In the genomic region with DNA sequence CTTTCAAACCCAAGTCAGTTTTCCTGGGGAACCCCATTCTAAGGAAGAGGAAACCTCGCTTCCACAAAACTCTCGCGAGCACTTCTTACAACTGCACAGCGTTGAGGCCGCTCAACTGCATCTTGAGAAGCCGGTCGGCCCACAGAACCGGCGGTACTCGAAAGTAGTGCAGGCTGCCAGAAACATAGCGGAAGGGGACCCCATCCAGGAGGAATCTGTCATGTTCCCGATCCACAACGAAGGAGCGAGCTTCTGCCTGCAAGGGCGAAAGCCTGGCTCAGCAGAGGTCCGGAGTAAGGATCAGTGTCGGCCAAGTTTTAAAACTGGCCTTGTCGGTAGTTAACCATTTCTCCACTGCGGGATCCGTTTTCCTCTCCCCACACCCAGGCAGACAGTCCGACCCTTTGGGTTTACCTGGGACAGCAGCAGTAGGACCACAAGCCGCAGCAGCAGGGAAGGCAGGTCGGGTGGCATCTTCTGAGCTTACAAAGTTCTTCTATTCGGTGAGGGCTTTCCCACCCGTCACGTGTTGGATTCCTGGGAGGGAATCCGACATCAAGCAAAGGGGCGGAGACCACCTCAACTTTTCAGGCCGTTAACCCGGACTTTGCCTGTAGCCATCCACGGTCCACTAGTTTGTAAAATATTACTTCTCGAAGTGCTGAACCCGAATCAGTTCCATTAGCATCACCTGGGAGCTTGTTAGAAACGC, we compare ENCODE assay signal across 8 mouse cellular contexts. TPM values are rescaled to one million over a fixed set of nuclear protein-coding genes. Genes with fewer than 3 reads are reported as not detected.
DNase-seq lines count a peak whose midpoint lies in the region; ATAC-seq and TF ChIP-seq lines count a peak whose summit lies in the region.

No protein-coding gene starts in this region.

- ATAC-seq in forebrain, postnatal 0 days, result no peak
- ATAC-seq in intestine, embryonic 16.5 days, result no peak
- ATAC-seq in liver, postnatal 0 days, result no peak
- ATAC-seq in neural tube, embryonic 13.5 days (ENCODE audit: low read depth), result no peak

- peak overlapping the region; percentile 45 for H3K9ac ChIP-seq in forebrain, postnatal 0 days
- H3K9ac ChIP-seq in intestine, embryonic 16.5 days (ENCODE audit: low read depth, low read length), result peak overlapping the region; percentile 73
- H3K9ac ChIP-seq in liver, postnatal 0 days (replicated peaks), result peak overlapping the region; percentile 63
- peak overlapping the region; percentile 60 for H3K9ac ChIP-seq in neural tube, embryonic 13.5 days

- WGBS in forebrain, postnatal 0 days, result 16% methylated on average over 34 of the region's 34 CpGs
- WGBS in intestine, embryonic 16.5 days, result 11% methylated on average over 34 of the region's 34 CpGs
- WGBS in liver, postnatal 0 days (ENCODE audit: insufficient replicate concordance), result 13% methylated on average over 34 of the region's 34 CpGs
- 14% methylated on average over 34 of the region's 34 CpGs for WGBS in neural tube, embryonic 13.5 days

- H3K4me1 ChIP-seq in forebrain, postnatal 0 days (ENCODE audit: insufficient read depth), result peaks cover 18% of the 10 kb centered on the region; the same call in 1 of the 2 replicates
- peaks cover 45% of the 10 kb centered on the region for H3K4me1 ChIP-seq in intestine, embryonic 16.5 days (ENCODE audit: control insufficient read depth, insufficient read depth, low read length)
- peaks cover 45% of the 10 kb centered on the region for H3K4me1 ChIP-seq in liver, postnatal 0 days (ENCODE audit: insufficient read depth)
- H3K4me1 ChIP-seq in neural tube, embryonic 13.5 days (replicated peaks), result peaks cover 45% of the 10 kb centered on the region

- no peaks in the 10 kb centered on the region for H3K9me3 ChIP-seq in forebrain, postnatal 0 days (ENCODE audit: low read length)
- no peaks in the 10 kb centered on the region for H3K9me3 ChIP-seq in intestine, embryonic 16.5 days (ENCODE audit: control insufficient read depth, low read length)
- no peaks in the 10 kb centered on the region for H3K9me3 ChIP-seq in liver, postnatal 0 days (ENCODE audit: low read length)
- no peaks in the 10 kb centered on the region for H3K9me3 ChIP-seq in neural tube, embryonic 13.5 days

- TF ChIP-seq CTCF in forebrain, postnatal 0 days (IDR thresholded peaks at IDR 0.05; ENCODE audit: low read depth), result no peak
- TF ChIP-seq CTCF in liver, postnatal 0 days (IDR thresholded peaks at IDR 0.05; ENCODE audit: low read depth), result no peak

- peak overlapping the region; percentile 45 for H3K4me2 ChIP-seq in forebrain, postnatal 0 days (ENCODE audit: low read depth)
- H3K4me2 ChIP-seq in intestine, embryonic 16.5 days (ENCODE audit: low read depth, low read length), result peak overlapping the region; percentile 66
- H3K4me2 ChIP-seq in liver, postnatal 0 days (ENCODE audit: low read depth, low read length), result peak overlapping the region; percentile 100
- peak overlapping the region; percentile 96 for H3K4me2 ChIP-seq in neural tube, embryonic 13.5 days

- H3K36me3 ChIP-seq in forebrain, postnatal 0 days (ENCODE audit: insufficient read depth), result peaks cover 20% of the 10 kb centered on the region
- H3K36me3 ChIP-seq in intestine, embryonic 16.5 days (ENCODE audit: control insufficient read depth, insufficient read depth, low read length), result peaks cover 13% of the 10 kb centered on the region
- H3K36me3 ChIP-seq in liver, postnatal 0 days (replicated peaks; ENCODE audit: insufficient read depth, low read length), result peaks cover 21% of the 10 kb centered on the region
- peaks cover 23% of the 10 kb centered on the region for H3K36me3 ChIP-seq in neural tube, embryonic 13.5 days

- TF ChIP-seq EP300 in liver, postnatal 0 days (IDR thresholded peaks at IDR 0.05; ENCODE audit: low read depth), result no peak

- H3K27ac ChIP-seq in forebrain, postnatal 0 days (ENCODE audit: low read depth, low read length), result no peak overlapping the region
- peak overlapping the region; percentile 48; the same call in 1 of the 2 replicates for H3K27ac ChIP-seq in intestine, embryonic 16.5 days (ENCODE audit: low read length)
- H3K27ac ChIP-seq in liver, postnatal 0 days (ENCODE audit: low read depth), result peak overlapping the region; percentile 42
- no peak overlapping the region for H3K27ac ChIP-seq in neural tube, embryonic 13.5 days (replicated peaks)

- H3K4me3 ChIP-seq in forebrain, postnatal 0 days (ENCODE audit: low read depth, low read length), result peak overlapping the region; percentile 30
- peak overlapping the region; percentile 54 for H3K4me3 ChIP-seq in intestine, embryonic 16.5 days (ENCODE audit: low read length)
- H3K4me3 ChIP-seq in liver, postnatal 0 days (ENCODE audit: low read depth, low read length), result peak overlapping the region; percentile 82
- H3K4me3 ChIP-seq in neural tube, embryonic 13.5 days, result peak overlapping the region; percentile 93

- H3K27me3 ChIP-seq in forebrain, postnatal 0 days (ENCODE audit: insufficient read depth, low read length), result no peaks in the 10 kb centered on the region
- no peaks in the 10 kb centered on the region for H3K27me3 ChIP-seq in intestine, embryonic 16.5 days (replicated peaks; ENCODE audit: control insufficient read depth, insufficient read depth, low read length)
- H3K27me3 ChIP-seq in liver, postnatal 0 days (ENCODE audit: insufficient read depth, low read length), result no peaks in the 10 kb centered on the region
- peaks cover 12% of the 10 kb centered on the region for H3K27me3 ChIP-seq in neural tube, embryonic 13.5 days

- DNase-seq in NIH3T3 (ENCODE audit: low read depth), result peak; percentile 86
- DNase-seq in adrenal gland, postnatal 14 days, result peak; percentile 72
- no peak for DNase-seq in forebrain, postnatal 0 days
- DNase-seq in liver, postnatal 0 days, result no peak
- no peak for DNase-seq in layer of hippocampus, adult 8-10 months (ENCODE audit: low spot score in 2 of 2)
- DNase-seq in frontal cortex, postnatal 14 days (ENCODE audit: low spot score in 2 of 2), result no peak

RNA-seq across cellular contexts. Expression of gene Glb1l, which starts 1.5 kb away (rescaled TPM):
- 18.0 and 24.7 TPM in 2 replicates for total RNA-seq in adrenal gland, postnatal 14 days (2021)
- 15.0 and 18.5 TPM in 2 replicates for total RNA-seq in forebrain, postnatal 0 days (2014; rRNA removed)
- 10.3 and 12.4 TPM in 2 replicates for polyA plus RNA-seq in forebrain, postnatal 0 days (2015; fragmentation: Nextera tagmentation; extraction: Ambion mirVana)
- polyA plus RNA-seq in intestine, embryonic 16.5 days (2015; fragmentation: Nextera tagmentation; extraction: Ambion mirVana), result 9.2 and 10.1 TPM in 2 replicates
- 2.7 and 3.5 TPM in 2 replicates for polyA plus RNA-seq in liver, postnatal 0 days (2015; fragmentation: Nextera tagmentation; extraction: Ambion mirVana)
- 16.6 and 19.7 TPM in 2 replicates for polyA plus RNA-seq in neural tube, embryonic 13.5 days (2015; fragmentation: Nextera tagmentation; extraction: Ambion mirVana)
- 10 to 100 TPM; 14.1 to 22.4 (median 18.5) TPM for total RNA-seq in layer of hippocampus, adult 8-10 months (2022)

RNA-seq across cellular contexts. Expression of gene Stk16, which starts 1.5 kb away (rescaled TPM):
- total RNA-seq in adrenal gland, postnatal 14 days (2021), result 95.6 and 104 TPM in 2 replicates
- 102 and 109 TPM in 2 replicates for total RNA-seq in forebrain, postnatal 0 days (2014; rRNA removed)
- 95.6 and 102 TPM in 2 replicates for polyA plus RNA-seq in forebrain, postnatal 0 days (2015; fragmentation: Nextera tagmentation; extraction: Ambion mirVana)
- polyA plus RNA-seq in intestine, embryonic 16.5 days (2015; fragmentation: Nextera tagmentation; extraction: Ambion mirVana), result 108 and 120 TPM in 2 replicates
- polyA plus RNA-seq in liver, postnatal 0 days (2015; fragmentation: Nextera tagmentation; extraction: Ambion mirVana), result 88.3 and 101 TPM in 2 replicates
- polyA plus RNA-seq in neural tube, embryonic 13.5 days (2015; fragmentation: Nextera tagmentation; extraction: Ambion mirVana), result 128 and 138 TPM in 2 replicates
- 10 to 100 TPM; 78.7 to 88.5 (median 84.5) TPM for total RNA-seq in layer of hippocampus, adult 8-10 months (2022)

RNA-seq across cellular contexts. Expression of gene Tuba4a, which starts 10.5 kb away (rescaled TPM):
- 42.9 and 53.1 TPM in 2 replicates for total RNA-seq in adrenal gland, postnatal 14 days (2021)
- 54.8 and 58.5 TPM in 2 replicates for total RNA-seq in forebrain, postnatal 0 days (2014; rRNA removed)
- polyA plus RNA-seq in forebrain, postnatal 0 days (2015; fragmentation: Nextera tagmentation; extraction: Ambion mirVana), result 76.9 and 87.1 TPM in 2 replicates
- 137 and 151 TPM in 2 replicates for polyA plus RNA-seq in intestine, embryonic 16.5 days (2015; fragmentation: Nextera tagmentation; extraction: Ambion mirVana)
- 291 and 298 TPM in 2 replicates for polyA plus RNA-seq in liver, postnatal 0 days (2015; fragmentation: Nextera tagmentation; extraction: Ambion mirVana)
- polyA plus RNA-seq in neural tube, embryonic 13.5 days (2015; fragmentation: Nextera tagmentation; extraction: Ambion mirVana), result 10.5 and 10.6 TPM in 2 replicates
- total RNA-seq in layer of hippocampus, adult 8-10 months (2022), result 100 to 1,000 TPM; 488 to 539 (median 494) TPM

RNA-seq across cellular contexts. Expression of gene Atg9a, which starts 17.1 kb away (rescaled TPM):
- total RNA-seq in adrenal gland, postnatal 14 days (2021), result 36.0 and 36.4 TPM in 2 replicates
- 53.2 and 76.1 TPM in 2 replicates for total RNA-seq in forebrain, postnatal 0 days (2014; rRNA removed)
- 47.2 and 57.9 TPM in 2 replicates for polyA plus RNA-seq in forebrain, postnatal 0 days (2015; fragmentation: Nextera tagmentation; extraction: Ambion mirVana)
- polyA plus RNA-seq in intestine, embryonic 16.5 days (2015; fragmentation: Nextera tagmentation; extraction: Ambion mirVana), result 28.3 and 31.7 TPM in 2 replicates
- 17.6 and 17.8 TPM in 2 replicates for polyA plus RNA-seq in liver, postnatal 0 days (2015; fragmentation: Nextera tagmentation; extraction: Ambion mirVana)
- polyA plus RNA-seq in neural tube, embryonic 13.5 days (2015; fragmentation: Nextera tagmentation; extraction: Ambion mirVana), result 49.4 and 50.8 TPM in 2 replicates
- 100 to 1,000 TPM in 2 of 4 experiments, 10 to 100 TPM in 2; 97.6 to 119 (median 105) TPM for total RNA-seq in layer of hippocampus, adult 8-10 months (2022)

RNA-seq across cellular contexts. Expression of gene Ankzf1, which starts 17.2 kb away (rescaled TPM):
- total RNA-seq in adrenal gland, postnatal 14 days (2021), result 14.4 and 19.8 TPM in 2 replicates
- total RNA-seq in forebrain, postnatal 0 days (2014; rRNA removed), result 17.9 and 22.2 TPM in 2 replicates
- polyA plus RNA-seq in forebrain, postnatal 0 days (2015; fragmentation: Nextera tagmentation; extraction: Ambion mirVana), result 12.5 and 13.5 TPM in 2 replicates
- polyA plus RNA-seq in intestine, embryonic 16.5 days (2015; fragmentation: Nextera tagmentation; extraction: Ambion mirVana), result 25.4 and 26.5 TPM in 2 replicates
- 8.0 and 9.8 TPM in 2 replicates for polyA plus RNA-seq in liver, postnatal 0 days (2015; fragmentation: Nextera tagmentation; extraction: Ambion mirVana)
- polyA plus RNA-seq in neural tube, embryonic 13.5 days (2015; fragmentation: Nextera tagmentation; extraction: Ambion mirVana), result 22.2 and 24.4 TPM in 2 replicates
- total RNA-seq in layer of hippocampus, adult 8-10 months (2022), result 10 to 100 TPM; 25.5 to 38.5 (median 31.3) TPM

Comparison
In these comparisons a context has a peak if more than half of its experiments do, and no peak if none do; other contexts are left out.
1. DNase-seq: peak in NIH3T3 (single experiment) and adrenal gland, postnatal 14 days (single experiment); none in forebrain, postnatal 0 days (single experiment), liver, postnatal 0 days (single experiment), layer of hippocampus, adult 8-10 months (0 of 2) and frontal cortex, postnatal 14 days (0 of 2).
2. H3K27ac ChIP-seq: peak in intestine, embryonic 16.5 days (single experiment) and liver, postnatal 0 days (single experiment); none in forebrain, postnatal 0 days (single experiment) and neural tube, embryonic 13.5 days (single experiment).
3. H3K4me2 ChIP-seq: peak in every context shown above with its lines; median percentile 100 in liver, postnatal 0 days; 96 in neural tube, embryonic 13.5 days; 66 in intestine, embryonic 16.5 days; 45 in forebrain, postnatal 0 days.
4. H3K4me3 ChIP-seq: peak in every context shown above with its lines; median percentile 93 in neural tube, embryonic 13.5 days; 82 in liver, postnatal 0 days; 54 in intestine, embryonic 16.5 days; 30 in forebrain, postnatal 0 days.
5. Peak in every context shown above with its lines, with median percentiles within 50 percentile points of each other: H3K9ac ChIP-seq.